Mouse (Mus musculus) embryonic facial prominence, embryonic 14.5 days (tissue): ENCODE data around the gene Map3k6. TPM values are rescaled to one million over a fixed set of nuclear protein-coding genes. Genes with fewer than 3 reads are reported as not detected.

Experiments used
- ATAC-seq: fragments of 200-750 bp; cut with Nextera tagmentation; 2 replicates; pipeline ENCODE4 v1.8.0; 2017; ENCODE audit warnings: low read depth, moderate number of reproducible peaks, moderate TSS enrichment
- DNase-seq: peaks from one replicate; pipeline ENCODE4 v3.0.0-alpha.2; 2015; ENCODE audit warnings: low spot score
- H3K27ac ChIP-seq: fragments of 300-500 bp; sonication (generic); replicated peaks from 2 replicates; pipeline ENCODE4 v1.5.1; 2014; ENCODE audit warnings: low read depth, mild to moderate bottlenecking, low read length, moderate library complexity
- H3K27me3 ChIP-seq: fragments of 300-500 bp; sonication (generic); replicated peaks from 2 replicates; pipeline ENCODE4 v1.6.1; 2014; ENCODE audit warnings: low read length; ENCODE audit not compliant: control insufficient read depth, insufficient read depth
- H3K36me3 ChIP-seq: fragments of 300-500 bp; sonication (generic); 2 replicates; pipeline ENCODE4 v1.6.1; 2014; ENCODE audit warnings: low read length, mixed read lengths; ENCODE audit not compliant: control insufficient read depth, insufficient read depth
- H3K4me1 ChIP-seq: fragments of 300-500 bp; sonication (generic); 2 replicates; pipeline ENCODE4 v1.6.1; 2014; ENCODE audit warnings: antibody characterized with exemption, low read length; ENCODE audit not compliant: control insufficient read depth, insufficient read depth
- H3K4me2 ChIP-seq: fragments of 300-500 bp; sonication (generic); 2 replicates; pipeline ENCODE4 v1.6.1; 2014; ENCODE audit warnings: low read depth, mild to moderate bottlenecking, low read length, moderate library complexity, mixed read lengths
- H3K4me3 ChIP-seq: fragments of 300-500 bp; sonication (generic); 2 replicates; pipeline ENCODE4 v1.5.1; 2014; ENCODE audit warnings: low read depth, mild to moderate bottlenecking, low read length
- H3K9ac ChIP-seq: fragments of 300-500 bp; sonication (generic); 2 replicates; pipeline ENCODE4 v1.6.1; 2014; ENCODE audit warnings: low read depth, mild to moderate bottlenecking, low read length, moderate library complexity, mixed read lengths
- H3K9me3 ChIP-seq: fragments of 300-500 bp; sonication (generic); 2 replicates; pipeline ENCODE4 v1.6.1; 2016; ENCODE audit warnings: low read length; ENCODE audit not compliant: control insufficient read depth
- WGBS: fragments of 180-500 bp; shearing (Covaris S2); extraction: QIAGEN DNeasy Blood & Tissue Kit; methylation state at CpG from one replicate; pipeline ENCODE4 v1.1.7; 2014; 5-methylcytosine and 5-hydroxymethylcytosine counted together
- polyA plus RNA-seq: library from polyadenylated mRNA; unstranded; fragments of >200 nt; fragmentation: Nextera tagmentation; extraction: Ambion mirVana; gene quantifications from 2 replicates; pipeline ENCODE4 v1.2.1, GENCODE M21; 2014

The Map3k6 gene
- polyA plus RNA-seq, 1 experiment from 2014 or later: 7.9 TPM

DNA sequence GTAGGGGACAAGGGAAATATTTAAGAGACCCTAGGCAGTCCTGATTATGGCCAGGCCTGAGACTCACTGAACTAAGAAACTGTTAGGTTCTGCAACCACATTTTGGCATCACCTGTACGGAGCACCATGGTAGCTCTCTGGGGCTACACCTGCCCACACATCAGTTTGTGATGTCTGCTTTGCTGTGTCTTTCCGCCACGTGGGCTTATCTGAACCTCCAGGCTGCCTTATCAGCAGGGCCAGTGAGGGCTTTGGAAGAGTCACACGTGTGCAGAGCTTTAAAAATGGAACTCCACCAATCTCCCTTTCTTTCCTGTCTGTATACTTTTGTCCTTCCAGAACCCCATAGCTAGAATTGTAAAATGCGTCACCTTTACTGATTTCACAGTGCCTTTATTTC is 45.3 kb downstream of the Map3k6 start:
- Histone ChIP-seq H3K27ac (no peak overlapping the region), H3K4me2 (no peak overlapping the region), H3K9me3 (no peaks in the 10 kb centered on the region), H3K4me1 (peaks cover 22% of the 10 kb centered on the region), H3K9ac (no peak overlapping the region), H3K36me3 (no peaks in the 10 kb centered on the region), H3K27me3 (no peaks in the 10 kb centered on the region), H3K4me3 (no peak overlapping the region)
- ATAC-seq: no peak
- WGBS: 83% methylated on average over 5 of the region's 5 CpGs
- no peak for DNase-seq

DNA sequence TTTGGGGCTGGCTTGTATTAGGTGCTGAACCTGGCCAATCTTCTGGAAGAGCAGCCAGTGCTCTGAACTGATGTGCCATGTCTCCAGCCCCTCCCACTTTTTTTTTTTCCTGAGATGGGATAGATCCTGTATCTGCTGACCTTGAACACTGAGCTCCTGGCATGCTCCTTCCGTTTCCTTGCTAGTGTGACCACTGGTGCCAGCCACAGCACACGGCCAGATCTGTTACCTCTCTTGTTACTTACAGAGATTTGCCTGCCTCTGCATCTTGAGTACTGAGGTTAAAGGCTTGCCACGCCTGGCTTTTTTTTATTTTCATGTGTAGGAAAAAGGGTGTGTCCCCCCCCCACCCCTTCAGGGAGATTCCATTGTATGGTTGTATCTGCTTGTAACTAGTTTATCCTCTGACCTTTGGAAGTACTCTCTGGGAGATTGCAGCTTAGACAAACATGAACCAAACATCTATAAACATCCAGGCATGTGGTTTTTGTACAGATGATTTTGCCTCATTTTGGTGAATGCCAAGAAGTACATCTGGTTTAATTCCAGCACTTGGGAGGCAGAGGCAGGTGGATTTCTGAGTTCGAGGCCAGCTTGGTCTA is 46.0 kb downstream of the Map3k6 start:
- ATAC-seq (no peak), DNase-seq (no peak)
- Histone ChIP-seq H3K9ac (no peak overlapping the region), H3K9me3 (no peaks in the 10 kb centered on the region), H3K4me2 (no peak overlapping the region), H3K4me1 (peaks cover 16% of the 10 kb centered on the region), H3K36me3 (no peaks in the 10 kb centered on the region), H3K4me3 (no peak overlapping the region), H3K27ac (no peak overlapping the region), H3K27me3 (no peaks in the 10 kb centered on the region)
- WGBS: 78% methylated on average over 4 of the region's 4 CpGs

DNA sequence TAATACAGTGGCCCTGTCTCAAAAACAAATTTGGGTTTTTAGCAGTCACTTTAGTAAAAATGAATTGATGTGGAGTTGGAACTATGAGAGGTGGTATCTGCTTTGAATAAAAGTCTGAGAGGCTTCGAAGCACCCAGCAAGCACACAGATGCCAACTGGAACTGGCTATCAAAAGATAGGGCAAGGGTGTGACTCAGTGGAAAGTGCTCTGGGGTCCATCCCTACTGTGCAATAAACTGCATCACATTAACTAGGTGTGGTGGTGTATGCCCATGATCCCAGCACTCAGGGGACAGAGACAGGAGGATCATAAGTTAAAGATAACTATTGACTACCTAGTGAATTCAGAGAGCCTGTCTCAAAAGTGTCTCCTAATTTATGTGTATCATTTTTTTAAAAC is 50.6 kb downstream of the Map3k6 start:
- H3K9me3 ChIP-seq: no peaks in the 10 kb centered on the region
- ATAC-seq (no peak), DNase-seq (no peak)
- peaks cover 10% of the 10 kb centered on the region for H3K4me1 ChIP-seq
- no peak overlapping the region for H3K4me2 ChIP-seq
- WGBS: 94% methylated on average over 1 of the region's 1 CpGs
- H3K27ac ChIP-seq: no peak overlapping the region
- no peaks in the 10 kb centered on the region for H3K27me3 ChIP-seq
- peaks cover 32% of the 10 kb centered on the region for H3K36me3 ChIP-seq
- H3K4me3 ChIP-seq: no peak overlapping the region
- no peak overlapping the region for H3K9ac ChIP-seq

DNA sequence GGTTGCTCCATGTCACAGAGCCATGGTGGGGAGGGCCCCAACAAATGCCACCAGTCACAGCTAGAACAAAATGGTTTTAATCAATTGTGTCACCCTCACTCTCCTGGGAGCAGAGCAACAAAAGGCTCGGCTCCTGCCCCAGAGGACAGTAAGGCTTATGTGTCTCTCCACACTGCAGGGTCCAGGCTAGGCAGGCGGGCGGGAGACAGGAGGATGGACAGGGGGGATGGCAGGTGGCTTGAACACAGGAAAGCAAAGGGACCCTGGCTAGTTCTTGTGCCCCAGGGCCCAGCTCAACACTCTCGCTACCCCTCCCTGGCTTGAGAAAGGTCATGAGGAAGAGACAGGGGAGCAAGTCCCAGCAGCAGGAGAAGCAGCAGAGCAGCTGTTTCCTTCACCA is 51.8 kb downstream of the Map3k6 start:
- WGBS: 75% methylated on average over 4 of the region's 4 CpGs
- peaks cover 37% of the 10 kb centered on the region for H3K36me3 ChIP-seq
- no peaks in the 10 kb centered on the region for H3K9me3 ChIP-seq
- H3K9ac ChIP-seq: no peak overlapping the region
- no peak overlapping the region for H3K27ac ChIP-seq
- ATAC-seq (no peak), DNase-seq (no peak)
- H3K4me2 ChIP-seq: no peak overlapping the region
- peaks cover 10% of the 10 kb centered on the region for H3K4me1 ChIP-seq
- no peak overlapping the region for H3K4me3 ChIP-seq
- no peaks in the 10 kb centered on the region for H3K27me3 ChIP-seq

DNA sequence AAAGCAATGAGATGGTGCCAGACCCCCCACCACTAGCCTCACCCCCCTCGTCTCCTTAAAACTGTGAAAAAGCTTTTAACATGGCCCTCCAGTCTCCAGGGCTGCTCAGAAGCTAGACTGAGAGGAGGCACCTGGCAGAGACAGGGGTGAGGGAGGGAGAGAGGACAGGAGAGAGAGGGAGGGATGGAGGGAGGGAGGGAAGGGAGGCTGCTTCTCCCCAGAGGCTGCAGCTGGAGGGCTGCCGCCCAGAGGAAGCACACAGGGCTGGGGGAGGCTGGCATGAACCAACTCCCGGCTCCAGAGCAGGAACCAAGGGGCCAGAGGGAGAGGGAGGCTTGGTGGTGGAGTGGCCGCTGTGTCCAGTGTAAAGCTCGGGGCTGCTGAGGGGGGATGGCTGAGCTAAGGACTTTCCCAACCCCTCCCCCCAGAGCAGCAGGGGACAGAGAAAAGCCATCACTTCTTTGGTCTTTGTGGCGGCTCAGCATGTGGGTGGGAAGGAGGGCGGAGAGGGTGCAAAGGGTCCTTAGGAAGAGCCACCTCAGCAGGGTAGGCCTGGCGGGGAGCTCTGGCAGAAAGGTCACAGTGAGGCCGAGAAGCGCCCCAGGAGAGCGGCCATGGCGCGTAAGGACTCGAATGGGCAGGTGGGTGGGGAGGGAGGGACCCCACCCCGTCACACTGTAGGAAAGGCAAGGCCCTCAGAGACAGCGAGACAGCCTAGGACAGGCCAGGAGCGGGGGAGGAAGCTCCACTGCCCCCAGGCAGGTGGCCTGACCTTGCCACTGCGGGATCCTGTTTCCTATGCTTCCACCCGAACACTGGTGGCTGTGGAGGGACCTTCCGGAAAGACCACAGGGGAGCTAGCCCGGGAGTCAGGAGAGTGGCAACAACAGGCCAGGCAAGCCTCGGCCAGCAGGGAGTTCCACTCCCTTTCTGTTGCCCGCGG is 52.6 kb downstream of the Map3k6 start:
- no peak overlapping the region for H3K4me3 ChIP-seq
- H3K9me3 ChIP-seq: no peaks in the 10 kb centered on the region
- no peak overlapping the region for H3K27ac ChIP-seq
- no peak for ATAC-seq
- peaks cover 37% of the 10 kb centered on the region for H3K36me3 ChIP-seq
- peak; percentile 44 for DNase-seq
- H3K4me1 ChIP-seq: peaks cover 10% of the 10 kb centered on the region
- H3K27me3 ChIP-seq: no peaks in the 10 kb centered on the region
- peak overlapping the region; percentile 40; the same call in 1 of the 2 replicates for H3K9ac ChIP-seq
- no peak overlapping the region for H3K4me2 ChIP-seq
- WGBS: 21% methylated on average over 21 of the region's 24 CpGs

DNA sequence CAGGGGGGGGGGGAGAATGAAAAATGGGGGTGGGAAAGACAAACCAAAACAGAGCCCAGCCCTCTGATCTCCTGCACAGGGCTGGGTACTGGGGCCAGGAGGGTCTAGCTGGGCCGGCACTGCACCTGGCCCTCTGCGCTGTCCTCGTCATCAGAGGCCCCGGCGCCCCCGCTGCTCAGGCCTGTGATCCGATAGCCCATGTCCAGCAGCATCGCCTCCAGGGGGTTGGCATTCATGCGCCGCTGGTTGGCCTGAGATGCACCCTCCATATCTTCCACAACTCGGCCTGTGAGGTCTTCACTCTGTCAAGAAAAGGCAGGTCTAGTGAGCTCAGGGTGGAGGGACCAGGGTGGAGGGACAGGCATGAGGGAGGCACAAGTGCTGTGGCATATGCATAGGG is 53.5 kb downstream of the Map3k6 start:
- Histone ChIP-seq H3K9ac (peak overlapping the region; percentile 40; the same call in 1 of the 2 replicates), H3K4me1 (peaks cover 10% of the 10 kb centered on the region), H3K36me3 (peaks cover 39% of the 10 kb centered on the region), H3K4me2 (no peak overlapping the region), H3K4me3 (no peak overlapping the region), H3K27ac (no peak overlapping the region), H3K27me3 (no peaks in the 10 kb centered on the region), H3K9me3 (no peaks in the 10 kb centered on the region)
- DNase-seq (no peak), ATAC-seq (no peak)
- 29% methylated on average over 10 of the region's 11 CpGs for WGBS

DNA sequence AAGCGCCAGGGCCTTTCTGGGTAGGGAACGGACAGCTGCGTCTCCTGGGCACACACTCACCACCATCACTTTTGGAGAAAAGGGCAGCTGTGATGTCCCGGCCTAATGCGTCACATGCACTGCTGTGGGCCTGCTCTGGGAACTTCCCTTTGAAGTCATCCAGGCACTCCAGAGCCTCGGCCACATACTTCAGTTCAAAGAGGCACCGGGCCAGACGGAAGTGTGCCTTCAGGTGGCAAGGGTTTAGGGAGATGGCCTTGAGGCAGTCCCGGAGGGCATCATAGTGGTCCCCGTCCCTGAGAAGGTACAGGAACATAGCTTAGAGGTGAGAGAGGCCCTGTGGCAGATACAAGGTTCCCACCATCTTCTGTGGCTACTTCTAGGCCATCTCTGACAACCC is 56.7 kb downstream of the Map3k6 start:
- no peaks in the 10 kb centered on the region for H3K27me3 ChIP-seq
- 0 out of 2 replicates have a peak overlapping the region, but pooled peaks have one; percentile 2 for H3K9ac ChIP-seq
- H3K4me3 ChIP-seq: no peak overlapping the region
- 67% methylated on average over 10 of the region's 10 CpGs for WGBS
- ATAC-seq (no peak), DNase-seq (no peak)
- peaks cover 10% of the 10 kb centered on the region for H3K4me1 ChIP-seq
- no peak overlapping the region for H3K4me2 ChIP-seq
- H3K36me3 ChIP-seq: peaks cover 57% of the 10 kb centered on the region
- 0 out of 2 replicates have a peak overlapping the region, but pooled peaks have one; percentile 65 for H3K27ac ChIP-seq
- H3K9me3 ChIP-seq: no peaks in the 10 kb centered on the region

DNA sequence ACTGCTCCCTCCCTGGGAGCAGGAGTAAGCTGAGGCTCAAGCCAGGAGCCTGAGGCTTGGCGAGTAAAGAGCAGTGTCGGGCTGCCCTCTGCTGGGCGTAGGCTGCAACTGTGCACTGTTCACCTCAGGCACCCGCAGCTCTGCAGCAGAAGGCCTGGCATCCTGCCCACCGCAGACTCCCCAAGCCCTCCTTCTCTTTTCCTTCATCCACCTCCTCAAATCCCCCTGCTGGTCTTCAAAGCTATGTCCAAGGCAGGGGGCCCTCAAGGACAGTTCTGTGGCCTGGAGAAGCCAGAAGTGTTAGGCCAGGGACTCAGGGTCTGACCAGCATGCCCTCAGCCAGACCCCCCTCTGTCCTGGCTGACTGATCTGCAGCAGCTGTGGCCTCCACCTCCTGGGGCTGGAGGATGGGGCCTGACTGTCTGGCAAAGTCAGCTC is 57.2 kb downstream of the Map3k6 start:
- Histone ChIP-seq H3K4me1 (peaks cover 10% of the 10 kb centered on the region), H3K9me3 (no peaks in the 10 kb centered on the region), H3K27ac (0 out of 2 replicates have a peak overlapping the region, but pooled peaks have one; percentile 65), H3K9ac (peak overlapping the region; percentile 43; the same call in 1 of the 2 replicates), H3K36me3 (peaks cover 57% of the 10 kb centered on the region), H3K4me3 (no peak overlapping the region), H3K4me2 (no peak overlapping the region), H3K27me3 (no peaks in the 10 kb centered on the region)
- DNase-seq (peak; percentile 91), ATAC-seq (peak; percentile 91)
- WGBS: 4% methylated on average over 3 of the region's 5 CpGs
